Mouse (Mus musculus): ENCODE results near the gene Marcks. TPM values are rescaled to one million over a fixed set of nuclear protein-coding genes. Genes with fewer than 3 reads are reported as not detected.
A peak's percentile ranks its signal among the peaks of the same experiment; 100 is the strongest.

The Marcks gene
- total RNA-seq, 1 experiment, result 18.4 TPM

GRCm38 (mm10) chr10:37141621-37142020 lies 2.9 kb upstream of the Marcks start:
- no peak for TF ChIP-seq CHD2 (IDR thresholded peaks at IDR 0.05; ENCODE audit: low read depth, low read length)
- no peak for TF ChIP-seq HCFC1 (IDR thresholded peaks at IDR 0.05; ENCODE audit: borderline replicate concordance, insufficient read depth, low read length)
- no peak for TF ChIP-seq ZC3H11A (IDR thresholded peaks at IDR 0.05; ENCODE audit: borderline replicate concordance, low read depth, low read length)
- TF ChIP-seq MAFK (IDR thresholded peaks at IDR 0.05; ENCODE audit: insufficient read depth, low read depth, low read length), result no peak
- TF ChIP-seq ZNF384 (IDR thresholded peaks at IDR 0.05; ENCODE audit: low read depth, low read length), result no peak
- DNase-seq (ENCODE audit: low read depth, low spot score), result no peak
- in situ Hi-C loops (cut with MboI; ENCODE audit: low sequenced_read_pairs in 2 of 2, unreplicated experiment in 2 of 2), result no loop called here
- Histone ChIP-seq H3K36me3 (ENCODE audit: control insufficient read depth, insufficient read depth, low read length, poor library complexity, severe bottlenecking) (no peaks in the 10 kb centered on the region), H3K4me3 (ENCODE audit: insufficient read depth in 1 of 2, low read depth in 1 of 2, low read length in 2 of 2, poor library complexity in 1 of 2, severe bottlenecking in 1 of 2) (peak overlapping the region; percentile 65 to 73; a peak in 3 of 4 replicates), H3K4me1 (ENCODE audit: control insufficient read depth in 2 of 2, insufficient read depth in 2 of 2, low read length in 2 of 2, poor library complexity in 1 of 2) (peaks cover 3 to 8% of the 10 kb centered on the region in 2 experiments; a peak in 3 of 4 replicates), H3K9ac (ENCODE audit: insufficient read depth, low read depth, low read length, poor library complexity, severe bottlenecking) (no peak overlapping the region), H3K9me3 (ENCODE audit: control insufficient read depth, insufficient read depth, low read depth, low read length) (no peaks in the 10 kb centered on the region), H3K27ac (ENCODE audit: insufficient read depth, low read depth, low read length, poor library complexity, severe bottlenecking) (no peak overlapping the region; the same call in 1 of the 2 replicates)

GRCm38 (mm10) chr10:37140736-37141451 lies 2.2 kb upstream of the Marcks start:
- TF ChIP-seq ZNF384 (IDR thresholded peaks at IDR 0.05; ENCODE audit: low read depth, low read length), result no peak
- TF ChIP-seq HCFC1 (IDR thresholded peaks at IDR 0.05; ENCODE audit: borderline replicate concordance, insufficient read depth, low read length), result no peak
- no peak for TF ChIP-seq CHD2 (IDR thresholded peaks at IDR 0.05; ENCODE audit: low read depth, low read length)
- TF ChIP-seq ZC3H11A (IDR thresholded peaks at IDR 0.05; ENCODE audit: borderline replicate concordance, low read depth, low read length), result no peak
- no peak for TF ChIP-seq MAFK (IDR thresholded peaks at IDR 0.05; ENCODE audit: insufficient read depth, low read depth, low read length)
- Histone ChIP-seq H3K4me3 (ENCODE audit: insufficient read depth in 1 of 2, low read depth in 1 of 2, low read length in 2 of 2, poor library complexity in 1 of 2, severe bottlenecking in 1 of 2) (peak overlapping the region; percentile 65 to 73), H3K9ac (ENCODE audit: insufficient read depth, low read depth, low read length, poor library complexity, severe bottlenecking) (peak overlapping the region; percentile 35; the same call in 1 of the 2 replicates), H3K36me3 (ENCODE audit: control insufficient read depth, insufficient read depth, low read length, poor library complexity, severe bottlenecking) (no peaks in the 10 kb centered on the region), H3K27ac (ENCODE audit: insufficient read depth, low read depth, low read length, poor library complexity, severe bottlenecking) (no peak overlapping the region; the same call in 1 of the 2 replicates), H3K4me1 (ENCODE audit: control insufficient read depth in 2 of 2, insufficient read depth in 2 of 2, low read length in 2 of 2, poor library complexity in 1 of 2) (peaks cover 3 to 8% of the 10 kb centered on the region in 2 experiments; a peak in 3 of 4 replicates), H3K9me3 (ENCODE audit: control insufficient read depth, insufficient read depth, low read depth, low read length) (no peaks in the 10 kb centered on the region)
- in situ Hi-C loops (cut with MboI; ENCODE audit: low sequenced_read_pairs in 2 of 2, unreplicated experiment in 2 of 2), result no loop called here
- peak; percentile 84 for DNase-seq (ENCODE audit: low read depth, low spot score)

- TF ChIP-seq HCFC1 (IDR thresholded peaks at IDR 0.05; ENCODE audit: borderline replicate concordance, insufficient read depth, low read length) (no peak), MAFK (IDR thresholded peaks at IDR 0.05; ENCODE audit: insufficient read depth, low read depth, low read length) (no peak), ZC3H11A (IDR thresholded peaks at IDR 0.05; ENCODE audit: borderline replicate concordance, low read depth, low read length) (no peak), CHD2 (IDR thresholded peaks at IDR 0.05; ENCODE audit: low read depth, low read length) (no peak), ZNF384 (IDR thresholded peaks at IDR 0.05; ENCODE audit: low read depth, low read length) (no peak)
- Histone ChIP-seq H3K36me3 (ENCODE audit: control insufficient read depth, insufficient read depth, low read length, poor library complexity, severe bottlenecking) (no peaks in the 10 kb centered on the region), H3K9me3 (ENCODE audit: control insufficient read depth, insufficient read depth, low read depth, low read length) (no peaks in the 10 kb centered on the region), H3K4me1 (ENCODE audit: control insufficient read depth in 2 of 2, insufficient read depth in 2 of 2, low read length in 2 of 2, poor library complexity in 1 of 2) (peaks cover 3 to 8% of the 10 kb centered on the region in 2 experiments; a peak in 3 of 4 replicates), H3K4me3 (ENCODE audit: insufficient read depth in 1 of 2, low read depth in 1 of 2, low read length in 2 of 2, poor library complexity in 1 of 2, severe bottlenecking in 1 of 2) (peak overlapping the region; percentile 65 to 73), H3K27ac (ENCODE audit: insufficient read depth, low read depth, low read length, poor library complexity, severe bottlenecking) (no peak overlapping the region), H3K9ac (ENCODE audit: insufficient read depth, low read depth, low read length, poor library complexity, severe bottlenecking) (no peak overlapping the region)
- in situ Hi-C loops (cut with MboI; ENCODE audit: low sequenced_read_pairs in 2 of 2, unreplicated experiment in 2 of 2), result no loop called here
- no peak for DNase-seq (ENCODE audit: low read depth, low spot score)
These were observed 1.5 kb upstream of the Marcks start for GRCm38 (mm10) chr10:37140166-37140735.

GRCm38 (mm10) chr10:37139443-37140165 lies 884 bp upstream of the Marcks start:
- Histone ChIP-seq H3K27ac (ENCODE audit: insufficient read depth, low read depth, low read length, poor library complexity, severe bottlenecking) (no peak overlapping the region), H3K36me3 (ENCODE audit: control insufficient read depth, insufficient read depth, low read length, poor library complexity, severe bottlenecking) (no peaks in the 10 kb centered on the region), H3K4me1 (ENCODE audit: control insufficient read depth in 2 of 2, insufficient read depth in 2 of 2, low read length in 2 of 2, poor library complexity in 1 of 2) (peaks cover 3 to 8% of the 10 kb centered on the region in 2 experiments; a peak in 3 of 4 replicates), H3K9me3 (ENCODE audit: control insufficient read depth, insufficient read depth, low read depth, low read length) (no peaks in the 10 kb centered on the region), H3K4me3 (ENCODE audit: insufficient read depth in 1 of 2, low read depth in 1 of 2, low read length in 2 of 2, poor library complexity in 1 of 2, severe bottlenecking in 1 of 2) (peak overlapping the region; percentile 73 to 79), H3K9ac (ENCODE audit: insufficient read depth, low read depth, low read length, poor library complexity, severe bottlenecking) (no peak overlapping the region)
- DNase-seq (ENCODE audit: low read depth, low spot score), result no peak
- in situ Hi-C loops (cut with MboI; ENCODE audit: low sequenced_read_pairs in 2 of 2, unreplicated experiment in 2 of 2), result no loop called here
- TF ChIP-seq HCFC1 (IDR thresholded peaks at IDR 0.05; ENCODE audit: borderline replicate concordance, insufficient read depth, low read length), result no peak
- no peak for TF ChIP-seq MAFK (IDR thresholded peaks at IDR 0.05; ENCODE audit: insufficient read depth, low read depth, low read length)
- TF ChIP-seq ZC3H11A (IDR thresholded peaks at IDR 0.05; ENCODE audit: borderline replicate concordance, low read depth, low read length), result no peak

Measured in ES-E14 (cell line).